Mouse (Mus musculus): ENCODE measurements around the gene Akap3.

The Akap3 gene

DNA sequence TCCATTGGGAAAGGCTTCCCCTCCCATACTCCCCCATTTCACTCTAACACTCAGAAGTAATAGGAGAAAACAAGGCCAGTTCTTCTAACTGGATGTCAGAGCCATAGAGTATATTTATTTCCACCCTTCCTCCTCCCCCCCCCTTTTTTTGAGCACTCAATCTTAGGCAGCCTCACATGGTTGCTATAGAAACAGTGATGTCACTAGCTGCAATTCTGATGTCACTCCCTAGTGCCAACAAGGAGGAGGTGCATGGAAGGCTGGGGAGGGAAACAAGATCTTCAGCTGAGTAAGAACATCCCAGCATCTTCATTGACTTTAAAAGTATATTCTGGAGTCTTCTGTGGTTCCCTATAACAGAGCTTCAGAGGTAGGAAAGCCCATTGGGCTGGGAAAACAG lies at the start of gene Akap3:
Gene Akap3 (plus strand): TSS at position 218 of the 400 bp plus-strand sequence.
- no peak for DNase-seq (ENCODE audit: low spot score)

DNA sequence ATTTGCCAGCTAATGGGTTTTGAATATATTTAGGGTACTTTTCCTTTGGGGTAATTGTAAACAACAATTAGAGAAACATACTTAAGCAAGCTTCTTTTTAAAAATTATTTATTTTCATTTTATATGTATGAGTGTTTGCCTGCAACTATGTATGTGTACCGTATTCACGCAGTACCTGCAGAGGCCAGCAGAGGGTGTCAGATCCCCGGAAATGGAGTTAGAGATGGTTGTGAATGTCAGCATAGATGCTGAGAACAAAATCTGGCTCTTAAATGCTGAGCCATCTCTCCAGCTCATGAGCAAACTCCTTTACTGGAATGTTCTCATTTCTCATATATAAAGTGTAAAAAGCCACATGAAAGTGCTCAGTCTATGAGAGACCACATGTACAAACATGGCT lies 46.1 kb upstream of the Akap3 start:
- peak; percentile 16 for DNase-seq (ENCODE audit: low spot score)

DNA sequence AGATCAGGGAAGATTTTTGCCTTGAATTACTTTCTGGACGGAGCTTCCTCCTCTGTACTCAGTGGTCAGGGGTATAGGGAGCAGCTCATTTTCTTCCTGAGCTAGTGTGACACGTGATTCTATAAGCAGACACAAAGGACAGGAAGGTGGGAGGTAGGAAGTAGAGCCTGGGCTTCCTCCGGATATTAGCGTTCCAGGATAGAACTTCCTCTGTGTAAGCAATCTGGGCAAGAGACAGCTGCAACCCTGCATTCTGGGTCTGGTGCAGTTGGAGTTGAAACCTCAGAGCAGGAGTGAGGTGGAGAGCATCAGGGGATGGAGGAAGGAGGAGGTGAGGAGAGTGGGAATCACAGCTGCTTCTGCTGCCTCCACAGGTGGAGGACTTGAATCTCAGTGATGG lies 44.8 kb upstream of the Akap3 start:
- no peak for DNase-seq (ENCODE audit: low spot score)

DNA sequence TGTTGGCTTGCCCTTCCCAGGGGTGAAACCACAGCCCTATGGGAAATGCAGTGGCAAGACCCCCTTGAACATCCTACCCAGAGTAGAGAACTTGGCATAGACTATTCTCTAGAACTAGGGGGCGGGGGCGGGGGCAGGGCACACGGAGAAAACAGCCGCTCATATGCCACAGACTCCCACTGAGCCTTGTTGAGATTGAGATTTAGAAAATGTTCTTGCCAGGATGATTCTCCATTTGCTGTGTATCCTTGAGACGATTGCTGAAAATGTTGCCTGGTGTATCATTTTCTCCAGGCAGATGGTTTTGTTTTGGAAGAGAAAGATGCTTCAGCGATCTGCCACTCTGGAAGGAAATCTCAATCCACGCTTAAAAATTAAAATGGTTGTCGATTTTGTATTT lies 44.3 kb upstream of the Akap3 start:
- no peak for DNase-seq (ENCODE audit: low spot score)

DNA sequence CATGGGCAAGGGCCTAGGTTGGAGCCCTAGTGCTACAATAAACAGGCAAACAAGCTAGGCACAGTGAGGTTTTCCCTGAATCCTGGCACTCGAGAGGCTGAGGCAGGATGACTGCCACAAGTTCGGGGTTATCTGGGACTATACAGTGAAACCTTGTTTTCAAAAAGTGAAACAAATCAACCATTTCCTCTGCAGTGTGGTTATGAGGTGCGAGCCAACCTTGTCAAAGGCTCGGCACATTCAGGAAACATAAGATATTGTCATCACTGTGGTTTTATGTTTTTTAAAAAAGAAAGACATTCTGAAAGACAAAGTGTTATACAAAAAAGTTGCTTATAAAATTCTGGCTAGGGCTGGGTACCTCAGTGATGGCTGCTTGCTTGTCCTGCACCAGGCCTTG lies 41.4 kb upstream of the Akap3 start:
- DNase-seq (ENCODE audit: low spot score) = no peak

DNA sequence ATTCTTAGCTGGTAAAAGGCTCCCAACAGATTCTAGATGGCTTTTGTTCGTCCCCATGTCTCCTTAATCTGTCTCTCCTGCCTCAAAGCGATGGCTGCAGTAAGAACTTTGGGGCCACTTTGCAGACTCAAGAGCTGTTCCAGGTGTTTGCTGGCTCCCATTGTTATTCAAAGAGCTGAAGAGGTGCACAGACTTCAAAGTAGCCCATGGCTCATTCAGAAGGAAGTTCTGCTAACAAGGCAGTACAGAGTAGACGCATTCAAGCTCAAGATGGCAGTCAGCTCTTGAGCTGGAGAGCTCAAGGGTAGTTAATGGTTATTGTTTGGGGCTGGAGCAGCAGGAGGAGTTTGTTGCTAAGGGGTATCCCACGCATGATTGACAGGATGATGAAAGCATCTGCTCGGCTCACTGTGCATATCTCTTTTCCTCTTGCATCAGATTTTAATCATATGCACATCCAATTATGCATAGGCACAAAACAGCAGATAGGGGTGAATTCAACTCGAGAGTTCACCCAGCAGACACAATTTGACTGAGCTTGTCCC lies 37.6 kb upstream of the Akap3 start:
- no peak for DNase-seq (ENCODE audit: low spot score)

DNA sequence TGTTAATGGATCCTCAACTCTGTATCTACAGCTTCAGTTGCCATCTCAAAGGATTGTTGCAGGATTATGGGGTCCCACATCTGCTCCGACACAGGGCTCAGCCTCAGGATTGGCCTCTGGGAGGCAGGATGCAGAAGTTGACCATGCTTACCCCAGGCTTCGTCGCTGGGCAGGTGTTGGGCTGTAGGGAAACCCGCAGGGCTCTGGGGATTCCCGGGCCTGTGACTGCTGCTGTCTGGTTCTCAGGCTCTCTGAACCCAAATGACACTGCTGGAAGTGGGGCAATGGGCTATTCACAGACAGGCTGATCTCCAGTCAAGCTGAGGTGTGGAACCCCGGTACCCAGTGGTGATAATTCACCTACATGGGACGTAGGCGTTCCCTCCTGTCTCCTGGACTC lies 36.6 kb upstream of the Akap3 start:
- DNase-seq (ENCODE audit: low spot score) = no peak

DNA sequence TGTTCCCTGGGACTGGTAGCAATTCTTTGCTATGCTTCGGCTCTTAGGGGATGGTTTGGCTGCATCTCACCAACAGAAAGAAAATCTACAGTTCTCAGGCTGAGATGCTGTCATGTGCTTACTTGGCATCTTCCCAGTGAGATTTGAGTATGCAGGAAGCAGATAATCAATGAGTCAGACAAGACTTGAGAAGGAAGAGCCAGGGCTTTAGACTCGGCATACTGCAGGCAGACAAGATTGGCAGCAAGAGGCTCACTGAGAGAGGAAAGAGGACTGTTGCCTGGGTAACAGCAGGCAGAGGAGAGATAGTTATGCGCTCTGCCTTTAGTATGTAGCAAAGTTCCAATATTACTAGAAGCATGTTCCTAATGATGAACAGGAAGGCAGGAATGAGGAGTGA lies 29.8 kb upstream of the Akap3 start:
- no peak for DNase-seq (ENCODE audit: low spot score)

DNA sequence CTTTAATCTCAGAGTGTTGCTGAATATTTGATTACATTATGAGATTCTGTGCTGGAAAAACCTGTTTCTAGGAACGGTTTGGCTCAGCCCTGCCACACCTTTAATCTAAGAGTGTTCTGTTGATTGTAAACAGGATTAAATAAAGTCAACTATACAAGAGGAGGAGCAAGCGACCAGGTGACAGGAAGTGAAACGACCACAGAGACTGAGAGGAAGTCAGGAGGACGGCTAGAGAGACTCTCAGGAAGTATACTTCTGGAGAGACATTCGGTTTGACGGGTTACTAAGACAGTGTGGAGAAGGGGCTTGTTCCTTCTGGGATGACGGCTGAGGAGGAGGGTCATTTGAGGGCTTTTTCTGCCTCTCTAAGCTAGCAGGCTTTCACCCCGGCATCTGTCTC lies 16.3 kb upstream of the Akap3 start:
- no peak for DNase-seq (ENCODE audit: low spot score)

DNA sequence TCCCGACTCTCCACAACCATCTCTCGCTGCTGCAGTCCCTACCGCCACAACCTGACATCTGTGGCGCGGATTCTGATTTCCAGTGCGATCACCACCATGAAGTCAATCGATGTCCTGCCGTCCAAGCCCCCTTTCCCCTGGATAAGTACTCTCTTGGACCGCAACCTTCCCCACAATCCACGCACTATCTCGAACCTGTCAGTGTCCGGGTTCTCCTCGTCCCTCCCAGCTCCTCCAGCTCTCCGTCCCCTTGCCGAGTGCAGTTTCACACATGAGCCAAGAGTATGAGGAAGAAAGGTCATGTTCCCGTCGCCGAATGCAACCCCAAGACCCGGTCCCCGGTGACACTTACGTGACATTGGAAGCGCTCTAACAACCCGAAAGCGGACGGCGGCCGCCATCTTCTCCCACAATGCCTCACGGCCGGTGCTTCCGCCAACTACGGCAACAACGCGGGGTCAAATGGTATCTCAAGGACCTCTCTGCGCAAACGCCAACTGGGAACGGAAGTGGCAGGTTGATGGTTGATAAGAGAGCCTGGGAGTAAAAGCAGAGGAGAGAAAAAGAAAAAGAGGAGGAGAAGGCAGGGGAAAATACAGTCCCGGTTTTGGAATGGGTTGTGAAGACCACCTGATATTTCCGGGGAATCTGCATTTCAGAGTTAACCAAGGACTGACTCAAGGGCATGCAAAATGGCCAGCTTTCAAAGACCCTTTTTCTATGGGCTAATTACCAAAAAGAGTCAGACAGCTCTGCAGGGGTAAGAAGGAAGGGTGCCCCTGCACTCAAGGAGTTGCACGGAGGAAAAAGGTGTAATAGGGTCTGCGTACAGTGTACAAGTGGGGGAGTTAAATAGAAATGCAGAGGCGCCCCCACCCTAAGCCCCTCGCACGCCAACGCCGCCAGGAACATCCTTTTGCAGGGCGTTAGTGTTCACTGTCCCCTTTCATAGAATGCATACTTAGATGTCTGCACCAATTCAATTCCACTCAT lies 3.9 kb upstream of the Akap3 start, which contains the start of gene Ndufa9:
Gene Ndufa9 (minus strand): TSS at position 425 of the 993 bp plus-strand sequence.
- DNase-seq (ENCODE audit: low spot score) = peak; percentile 94

DNA sequence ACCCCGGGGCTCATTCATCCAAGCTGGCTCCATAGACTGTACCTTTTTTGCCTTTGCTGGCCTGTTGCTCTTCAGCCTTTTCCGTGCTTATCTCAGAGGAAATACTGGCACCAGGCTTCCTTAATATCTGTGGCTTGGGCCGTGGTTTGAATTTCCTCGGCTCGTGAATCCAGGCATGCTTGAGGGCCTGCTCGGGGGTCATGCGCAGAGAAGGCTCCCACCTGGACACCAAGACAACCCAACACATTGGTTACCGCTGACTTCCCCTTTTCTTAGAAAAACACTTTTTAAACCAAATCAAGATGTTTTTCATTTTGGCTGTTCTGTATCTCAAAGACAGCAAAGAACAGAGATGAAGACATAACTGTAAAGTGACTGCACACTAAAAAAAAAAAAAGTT lies 24.2 kb downstream of the Akap3 start:
- DNase-seq (ENCODE audit: low spot score) = no peak

DNA sequence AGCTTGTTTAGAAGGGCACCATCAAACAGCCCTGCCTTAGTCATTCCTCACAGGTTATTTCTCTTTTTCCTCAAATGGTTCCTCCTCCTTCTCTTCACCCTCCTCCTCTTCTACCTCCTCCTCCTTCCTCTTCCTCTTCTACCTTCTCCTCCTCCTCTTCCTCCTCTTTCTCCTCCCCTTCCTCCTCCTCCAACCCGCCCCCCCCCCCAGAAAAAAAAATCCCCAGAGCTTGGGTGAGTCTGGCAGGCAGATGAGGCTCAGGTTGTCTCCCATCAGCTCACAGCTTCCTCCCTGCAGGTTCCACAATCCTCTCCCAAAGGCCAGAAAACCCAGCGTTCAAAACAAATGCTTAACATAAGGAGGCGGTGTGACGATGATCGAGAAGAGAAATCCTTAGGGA lies 54.5 kb downstream of the Akap3 start:
- DNase-seq (ENCODE audit: low spot score) = no peak

DNA sequence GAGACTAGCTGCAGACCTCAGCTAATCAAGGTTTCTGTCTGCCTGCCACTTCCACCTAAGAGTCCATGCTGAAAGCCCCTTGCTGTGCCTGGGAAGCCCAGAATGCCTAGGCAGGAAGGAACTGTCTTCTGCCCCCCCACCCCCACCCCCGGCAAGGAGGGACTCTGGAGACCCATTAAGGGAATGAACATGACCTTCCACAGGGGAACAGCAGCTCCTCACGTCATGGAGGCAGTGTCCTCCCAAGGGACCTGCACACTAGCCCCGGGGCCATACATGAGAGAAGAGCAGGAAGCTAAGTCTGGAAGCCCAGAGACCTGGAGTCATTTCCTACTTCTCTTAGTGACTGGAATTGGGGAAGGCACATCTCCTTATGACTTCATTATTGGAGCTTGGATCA lies 55.0 kb downstream of the Akap3 start:
- DNase-seq (ENCODE audit: low spot score) = no peak

DNA sequence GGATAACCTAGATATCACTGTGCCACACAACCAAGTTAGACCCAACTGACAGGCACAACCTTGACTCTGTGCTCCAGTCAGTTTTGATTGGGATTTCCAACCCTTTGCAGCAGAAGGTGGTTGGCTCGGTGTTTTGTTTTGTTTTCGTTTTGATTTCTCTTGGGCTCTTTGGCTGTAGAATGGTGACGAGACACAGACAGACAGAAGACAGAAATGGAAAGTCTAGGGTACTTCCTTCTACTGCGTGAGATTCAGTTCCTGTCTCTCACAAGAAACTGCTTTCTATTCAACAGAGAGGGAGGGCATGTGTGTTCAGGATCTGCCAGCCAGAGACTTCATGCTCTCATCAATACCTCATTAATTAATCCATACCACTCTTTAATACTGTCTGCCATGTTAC lies 57.8 kb downstream of the Akap3 start:
- no peak for DNase-seq (ENCODE audit: low spot score)

DNA sequence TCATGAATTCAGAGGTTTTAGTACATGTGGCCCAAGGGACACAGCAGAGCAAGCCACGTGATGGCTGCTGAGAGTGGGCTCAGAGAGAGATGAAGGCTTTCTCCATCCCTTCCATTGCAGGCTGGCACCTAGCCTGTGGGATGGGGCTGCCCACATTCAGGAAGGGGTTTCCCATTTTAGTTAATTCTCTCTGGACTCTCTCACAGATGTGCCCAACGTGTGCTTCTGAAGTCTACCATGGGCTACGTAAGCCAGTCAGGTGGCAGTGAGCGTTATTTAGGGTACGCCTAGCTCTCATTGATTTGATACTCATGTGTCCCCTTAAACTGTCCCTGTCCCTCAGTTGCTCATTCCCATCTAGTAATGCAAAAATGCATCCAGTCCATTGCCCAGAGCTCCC lies 62.0 kb downstream of the Akap3 start:
- DNase-seq (ENCODE audit: low spot score) = no peak

DNA sequence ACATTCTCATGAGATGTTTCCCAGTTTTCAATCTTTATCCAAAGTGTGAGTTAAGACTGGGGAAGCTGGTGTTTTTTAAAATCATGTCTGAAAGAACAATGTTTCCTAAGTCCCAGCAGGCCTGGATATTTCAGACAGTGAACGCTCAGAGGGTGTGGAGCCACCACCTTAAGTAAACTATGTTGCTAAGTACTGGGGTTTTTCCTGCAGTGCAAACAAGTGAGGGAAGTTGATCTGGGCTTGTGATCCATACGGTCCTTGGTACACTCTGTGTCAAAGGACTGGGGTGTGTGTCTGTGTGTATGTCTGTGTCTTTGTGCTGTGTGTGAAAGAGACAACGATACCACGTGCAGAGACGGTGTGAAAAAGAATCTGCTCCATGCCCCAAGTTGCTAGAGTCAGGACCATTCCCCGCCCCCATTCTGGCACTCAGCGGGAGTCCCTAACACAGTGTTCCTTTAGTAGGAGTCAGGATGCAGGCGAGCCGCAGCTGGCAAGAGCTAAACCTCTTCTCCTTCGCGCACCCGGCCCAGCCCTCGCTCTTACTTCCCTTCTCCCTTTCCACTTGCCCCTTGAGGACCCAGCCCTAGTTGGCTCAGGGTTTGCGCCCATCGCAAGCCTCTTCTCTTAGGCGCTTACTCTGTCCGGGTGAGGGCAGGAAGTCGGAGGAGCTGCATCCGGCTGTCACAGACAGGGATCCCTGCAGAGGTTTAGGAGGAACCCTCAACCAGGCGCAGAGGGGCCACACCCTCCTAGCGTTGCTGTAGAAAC lies 68.4 kb downstream of the Akap3 start, which contains the start of gene Dyrk4:
Gene Dyrk4 (minus strand): TSS at position 729 of the 771 bp plus-strand sequence.
- DNase-seq (ENCODE audit: low spot score) = peak; percentile 37

All from testis, postnatal 14 days (tissue).